Mouse (Mus musculus): ENCODE measurements at regions not wholly inside any gene's neighbourhood (a gene's known extent, or its start where the extent isn't known, plus 50 kb on each side); places are given as distances from the start of the nearest gene placed in this dataset.

DNA sequence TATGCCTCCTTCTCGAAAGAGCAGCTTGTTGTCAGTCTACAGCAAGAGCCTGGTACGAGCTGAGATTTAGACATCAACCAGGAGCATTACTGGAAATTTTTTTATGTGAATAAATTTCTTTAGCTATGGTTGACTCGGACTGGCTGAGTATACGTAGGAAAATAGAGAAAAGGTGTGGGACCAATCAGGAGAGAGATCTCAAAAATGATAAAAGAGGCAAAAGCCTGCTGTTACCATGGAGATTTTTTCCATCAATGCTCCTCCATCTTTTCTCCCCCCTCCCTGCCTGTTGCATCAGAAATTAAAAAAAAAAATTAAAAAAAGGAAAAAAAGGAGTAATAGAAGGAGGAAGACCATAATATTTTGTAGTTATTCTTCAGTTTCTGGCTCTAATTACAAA, 890.3 kb upstream of the Snrpn start:
- peak; percentile 13 for DNase-seq (ENCODE audit: low read depth)
- TF ChIP-seq CTCF (IDR thresholded peaks at IDR 0.05; ENCODE audit: borderline replicate concordance, extremely low read depth, insufficient read depth, insufficient read length), result no peak
- no peak for TF ChIP-seq POLR2A (IDR thresholded peaks at IDR 0.05; ENCODE audit: borderline replicate concordance, extremely low read depth, insufficient read depth, insufficient read length, poor library complexity, severe bottlenecking)
